Mouse (Mus musculus): ENCODE measurements at regions not wholly inside any gene's neighbourhood (a gene's known extent, or its start where the extent isn't known, plus 50 kb on each side); places are given as distances from the start of the nearest gene placed in this dataset.

DNA sequence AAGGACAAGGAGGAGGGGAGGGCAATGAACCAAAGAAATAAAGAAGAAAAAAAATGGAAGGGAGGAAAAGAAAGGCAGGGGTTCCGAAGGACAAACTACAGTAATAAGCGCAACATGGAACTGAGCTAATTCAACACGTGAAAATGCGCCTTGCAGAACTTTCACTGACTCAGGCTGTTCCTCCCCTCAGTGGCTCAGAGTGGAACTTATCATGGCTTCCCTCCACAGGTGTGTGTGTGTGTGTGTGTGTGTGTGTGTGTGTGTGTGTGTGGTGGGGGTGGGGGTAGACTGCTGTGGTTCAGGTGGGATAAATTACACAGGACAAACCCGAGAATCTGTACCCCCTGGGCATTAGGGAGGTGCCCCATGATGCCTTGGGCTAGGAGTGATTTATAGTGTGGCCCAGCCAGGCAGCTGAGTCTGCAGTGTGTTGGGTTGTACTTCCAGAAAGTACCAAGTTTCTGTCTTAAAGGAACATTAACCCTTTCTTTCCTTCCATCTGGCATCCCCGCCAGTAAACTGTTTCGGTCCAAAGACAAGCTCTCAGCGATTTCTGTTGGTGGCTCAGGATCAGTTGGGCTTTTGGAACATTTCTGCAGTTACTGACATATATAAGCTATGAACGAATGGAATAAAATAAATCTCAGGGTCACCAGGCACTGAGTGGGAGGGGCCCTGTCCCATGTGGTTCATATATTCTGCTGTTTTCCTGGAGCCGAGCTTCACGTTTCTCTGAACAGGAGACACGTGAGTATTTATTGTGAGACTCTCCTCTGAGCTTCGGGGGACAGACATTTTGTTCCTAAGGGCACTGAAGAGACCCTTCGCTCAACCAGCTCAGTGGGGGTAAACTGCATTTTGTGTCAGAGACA is 71.1 kb upstream of the Lnx1 start:
- DNase-seq (ENCODE audit: extremely low read depth, low read depth): no peak

- no peak for DNase-seq (ENCODE audit: extremely low read depth, low read depth)
Observed at GRCm38 (mm10) chr5:74771121-74771520, 68.4 kb upstream of the Lnx1 start.

- no peak for DNase-seq (ENCODE audit: extremely low read depth, low read depth)
Observed at GRCm38 (mm10) chr5:74769023-74769422, 66.3 kb upstream of the Lnx1 start.

GRCm38 (mm10) chr5:74767993-74768392 is 65.3 kb upstream of the Lnx1 start:
- no peak for DNase-seq (ENCODE audit: extremely low read depth, low read depth)

DNA sequence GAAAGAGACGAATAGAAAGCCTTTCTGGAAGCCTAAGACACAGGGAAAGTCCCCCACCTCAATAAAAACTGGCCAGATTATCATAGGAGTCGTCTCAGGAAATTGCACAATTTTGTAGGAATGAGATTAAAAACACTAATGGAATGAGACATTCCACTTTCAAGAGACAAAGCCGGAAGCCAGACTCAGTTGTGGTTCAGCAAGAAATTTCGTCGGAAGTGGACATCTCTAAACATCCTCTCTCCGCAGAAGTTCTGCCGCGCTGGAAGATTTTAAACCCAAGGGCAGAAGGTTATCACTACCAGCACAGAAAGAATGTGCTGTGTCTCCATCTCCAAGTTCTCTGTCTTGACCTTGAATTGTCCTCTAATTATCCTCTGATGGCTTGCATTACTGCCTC is 63.5 kb upstream of the Lnx1 start:
- DNase-seq (ENCODE audit: extremely low read depth, low read depth): no peak

DNA sequence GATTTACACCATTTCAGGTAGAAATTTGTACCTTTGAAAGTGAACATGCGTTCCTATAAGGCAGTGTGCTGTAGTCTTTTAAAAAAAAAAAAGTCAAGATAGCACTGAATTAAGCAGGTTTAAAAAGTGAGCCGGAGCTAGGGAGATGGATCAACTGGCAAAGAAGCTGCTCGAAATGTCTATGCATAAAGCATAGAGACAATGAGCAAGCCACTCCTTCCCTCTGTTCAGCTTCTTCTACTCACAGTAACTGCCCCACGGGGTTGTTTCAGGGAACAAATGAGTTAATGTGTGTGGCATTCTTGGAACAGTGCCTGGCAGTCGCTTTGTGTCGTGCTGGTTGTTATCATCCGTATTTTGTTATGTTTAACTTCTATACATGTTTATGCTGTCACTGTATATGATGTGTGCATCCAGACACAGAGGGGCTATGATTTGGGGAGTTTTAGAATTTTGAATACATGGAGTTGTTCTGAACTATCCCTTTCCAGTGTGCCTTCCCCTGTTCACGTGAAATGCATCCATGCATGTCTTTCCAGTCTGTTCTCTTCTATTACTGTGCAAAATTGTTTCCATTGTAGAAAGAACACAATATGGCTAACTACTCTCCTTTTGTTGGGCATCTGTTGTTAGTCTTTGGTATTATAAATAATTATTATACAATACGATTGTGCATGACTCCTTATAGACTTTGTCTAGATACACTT is 62.5 kb upstream of the Lnx1 start:
- DNase-seq (ENCODE audit: extremely low read depth, low read depth): no peak

- DNase-seq (ENCODE audit: extremely low read depth, low read depth): no peak
Observed at GRCm38 (mm10) chr5:74757557-74757956, 54.8 kb upstream of the Lnx1 start.

- no peak for DNase-seq (ENCODE audit: extremely low read depth, low read depth)
Observed at GRCm38 (mm10) chr5:74752961-74753360, 50.2 kb upstream of the Lnx1 start.

All from MEL-GATA-1-ER (cell line).